Mouse (Mus musculus) heart, embryonic 13.5 days (tissue): ENCODE measurements around the gene Rnf39. TPM values are rescaled to one million over a fixed set of nuclear protein-coding genes. Genes with fewer than 3 reads are reported as not detected.

Experiments
- ATAC-seq: fragments of 200-750 bp; cut with Nextera tagmentation; 2 replicates; pipeline ENCODE4 v1.8.0; 2017; ENCODE audit warnings: moderate TSS enrichment; ENCODE audit not compliant: insufficient number of reproducible peaks, low FRiP score, low TSS enrichment; ENCODE audit errors: extremely low read depth
- H3K27ac ChIP-seq: fragments of 300-500 bp; sonication (generic); replicated peaks from 2 replicates; pipeline ENCODE4 v1.5.1; 2015; ENCODE audit warnings: moderate library complexity, mild to moderate bottlenecking, inconsistent platforms
- H3K27me3 ChIP-seq: fragments of 300-500 bp; sonication (generic); replicated peaks from 2 replicates; pipeline ENCODE4 v1.6.1; 2015; ENCODE audit warnings: mild to moderate bottlenecking, inconsistent platforms
- H3K36me3 ChIP-seq: fragments of 300-500 bp; sonication (generic); 2 replicates; pipeline ENCODE4 v1.6.1; 2015; ENCODE audit warnings: mild to moderate bottlenecking, inconsistent platforms
- H3K4me1 ChIP-seq: fragments of 300-500 bp; sonication (generic); 2 replicates; pipeline ENCODE4 v1.6.1; 2015; ENCODE audit warnings: inconsistent platforms
- H3K4me2 ChIP-seq: fragments of 300-500 bp; sonication (generic); 2 replicates; pipeline ENCODE4 v1.6.1; 2015; ENCODE audit warnings: inconsistent platforms, mild to moderate bottlenecking, moderate library complexity
- H3K4me3 ChIP-seq: fragments of 300-500 bp; sonication (generic); 2 replicates; pipeline ENCODE4 v1.5.1; 2015; ENCODE audit warnings: moderate library complexity, mild to moderate bottlenecking, inconsistent platforms
- H3K9ac ChIP-seq: fragments of 300-500 bp; sonication (generic); 2 replicates; pipeline ENCODE4 v1.6.1; 2015; ENCODE audit warnings: inconsistent platforms, mild to moderate bottlenecking, moderate library complexity
- H3K9me3 ChIP-seq: fragments of 300-500 bp; sonication (generic); 2 replicates; pipeline ENCODE4 v1.6.1; 2016; ENCODE audit warnings: inconsistent platforms
- WGBS: fragments of 180-500 bp; shearing (Covaris S2); methylation state at CpG from one replicate; pipeline ENCODE4 v1.1.7; 2015; ENCODE audit warnings: mixed read lengths; 5-methylcytosine and 5-hydroxymethylcytosine counted together
- polyA plus RNA-seq: library from polyadenylated mRNA; unstranded; fragments of >200 nt; fragmentation: Nextera tagmentation; extraction: Ambion mirVana; gene quantifications from 2 replicates; pipeline ENCODE4 v1.2.1, GENCODE M21; 2015

The Rnf39 gene
- polyA plus RNA-seq: 0.17 and 0.28 TPM in 2 replicates

DNA sequence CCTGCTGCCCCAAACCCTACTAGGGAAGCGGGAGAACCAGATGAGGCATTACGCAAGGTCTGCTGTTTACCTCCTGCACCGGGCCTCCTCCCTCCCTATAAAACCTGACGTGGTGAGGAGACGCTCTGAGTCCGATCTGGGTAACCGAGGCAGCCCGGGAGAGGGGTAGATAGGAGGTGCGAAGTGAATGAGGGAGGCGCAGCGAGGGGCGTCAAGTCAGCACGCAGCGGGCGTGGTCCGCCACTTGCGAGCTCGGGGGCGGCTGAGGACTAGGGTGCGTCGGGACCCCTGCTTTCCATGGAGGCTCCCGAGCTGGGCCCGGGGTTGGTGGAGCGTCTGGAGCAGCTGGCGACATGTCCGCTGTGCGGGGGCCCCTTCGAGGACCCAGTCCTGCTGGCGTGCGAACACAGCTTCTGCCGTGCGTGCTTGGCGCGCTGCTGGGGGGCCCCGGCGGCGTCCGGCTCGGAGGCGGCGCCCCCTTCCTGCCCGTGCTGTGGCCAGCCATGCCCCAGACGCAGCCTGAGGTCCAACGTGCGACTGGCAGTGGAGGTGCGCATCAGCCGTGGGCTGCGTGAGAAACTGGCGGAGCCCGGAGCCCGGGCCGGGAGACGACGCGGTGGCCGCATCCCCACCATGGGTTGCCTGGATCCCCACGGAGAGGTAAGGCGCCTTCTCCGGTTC, at the start of gene Rnf39:
TSS of gene Rnf39 (plus strand) at position 128 of the 681 bp plus-strand sequence.
- WGBS: 3% methylated on average over 59 of the region's 59 CpGs
- Histone ChIP-seq H3K9ac (peak within 1 kb of the TSS; percentile 65), H3K9me3 (no peaks in the 10 kb centered on the region), H3K4me1 (peaks cover 20% of the 10 kb centered on the region), H3K4me3 (peak within 1 kb of the TSS; percentile 52), H3K4me2 (peak within 1 kb of the TSS; percentile 69), H3K27me3 (peaks cover 87% of the 10 kb centered on the region), H3K27ac (no peak within 1 kb of the TSS), H3K36me3 (no peaks in the 10 kb centered on the region)
- no peak for ATAC-seq

- 52% methylated on average over 5 of the region's 5 CpGs for WGBS
Measured at GRCm38 (mm10) chr17:36893387-36893786, 49.3 kb upstream of the Rnf39 start.

DNA sequence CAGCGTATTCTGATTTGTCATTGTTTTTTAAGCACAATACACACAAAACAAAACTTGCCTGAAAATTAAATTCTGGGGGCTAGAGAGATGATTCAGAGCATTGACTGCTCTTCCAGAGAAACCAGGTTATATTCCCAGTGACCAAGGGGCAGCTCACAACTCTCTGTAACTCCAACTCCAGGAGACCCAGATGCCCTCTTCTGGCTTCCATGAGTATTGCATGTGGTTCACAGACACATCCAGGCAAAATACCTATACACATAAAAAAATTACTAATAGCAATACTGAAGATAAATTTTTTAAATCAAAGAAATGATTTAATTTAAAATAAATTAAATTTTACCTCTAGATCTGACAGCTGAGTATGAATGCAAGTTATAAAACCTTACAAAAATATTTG, 46.1 kb upstream of the Rnf39 start:
- no peak overlapping the region for H3K27ac ChIP-seq
- ATAC-seq: no peak
- no peak overlapping the region for H3K4me2 ChIP-seq
- H3K4me1 ChIP-seq: no peaks in the 10 kb centered on the region
- WGBS: 89% methylated on average over 1 of the region's 1 CpGs
- H3K36me3 ChIP-seq: no peaks in the 10 kb centered on the region
- no peaks in the 10 kb centered on the region for H3K9me3 ChIP-seq
- peaks cover 4% of the 10 kb centered on the region; the same call in 1 of the 2 replicates for H3K27me3 ChIP-seq
- no peak overlapping the region for H3K9ac ChIP-seq
- no peak overlapping the region for H3K4me3 ChIP-seq

More at GRCm38 (mm10) chr17:36893387-36893786, 49.3 kb upstream of the Rnf39 start:
- Histone ChIP-seq H3K27ac (no peak overlapping the region), H3K9me3 (no peaks in the 10 kb centered on the region), H3K9ac (no peak overlapping the region), H3K4me3 (no peak overlapping the region), H3K4me2 (no peak overlapping the region), H3K27me3 (peaks cover 27% of the 10 kb centered on the region), H3K36me3 (no peaks in the 10 kb centered on the region), H3K4me1 (no peaks in the 10 kb centered on the region)
- ATAC-seq: no peak

- Histone ChIP-seq H3K4me3 (no peak overlapping the region), H3K27me3 (no peaks in the 10 kb centered on the region; the same call in 1 of the 2 replicates), H3K9me3 (no peaks in the 10 kb centered on the region), H3K27ac (no peak overlapping the region), H3K4me2 (no peak overlapping the region), H3K4me1 (no peaks in the 10 kb centered on the region), H3K9ac (no peak overlapping the region), H3K36me3 (no peaks in the 10 kb centered on the region)
- ATAC-seq: no peak
Measured at GRCm38 (mm10) chr17:36897065-36897464, 45.7 kb upstream of the Rnf39 start.

GRCm38 (mm10) chr17:36897552-36898205, 45.0 kb upstream of the Rnf39 start, which contains the start of gene Trim31:
Gene Trim31, plus strand, starts transcription at chr17:36898118.
- 63% methylated on average over 6 of the region's 6 CpGs for WGBS
- Histone ChIP-seq H3K36me3 (no peaks in the 10 kb centered on the region), H3K27ac (no peak within 1 kb of the TSS), H3K9me3 (no peaks in the 10 kb centered on the region), H3K4me2 (no peak within 1 kb of the TSS), H3K27me3 (no peaks in the 10 kb centered on the region; the same call in 1 of the 2 replicates), H3K4me3 (no peak within 1 kb of the TSS), H3K9ac (no peak within 1 kb of the TSS), H3K4me1 (no peaks in the 10 kb centered on the region)
- no peak for ATAC-seq

DNA sequence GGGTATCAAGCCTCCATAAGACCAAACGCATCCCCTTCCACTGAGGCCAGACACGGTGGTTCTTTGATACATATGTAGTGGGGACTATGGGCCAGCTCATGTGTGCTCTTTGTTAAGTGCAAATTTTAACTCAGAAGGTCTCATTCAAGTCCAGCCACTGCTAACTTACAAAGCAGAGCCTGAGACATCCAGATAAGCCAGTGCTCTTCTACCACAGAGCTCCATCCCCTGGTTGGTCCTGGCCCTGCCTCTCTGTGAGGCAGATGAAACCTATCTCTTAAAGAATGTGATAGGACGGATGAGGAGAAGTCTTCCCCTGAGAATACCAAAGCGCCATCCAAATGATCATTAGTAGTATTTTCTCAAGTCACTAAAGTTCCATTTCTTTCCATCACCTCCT, 43.3 kb upstream of the Rnf39 start:
- WGBS: 59% methylated on average over 4 of the region's 4 CpGs
- no peaks in the 10 kb centered on the region for H3K36me3 ChIP-seq
- H3K27ac ChIP-seq: no peak overlapping the region
- H3K9ac ChIP-seq: no peak overlapping the region
- no peaks in the 10 kb centered on the region for H3K4me1 ChIP-seq
- no peaks in the 10 kb centered on the region for H3K9me3 ChIP-seq
- no peak overlapping the region for H3K4me2 ChIP-seq
- H3K4me3 ChIP-seq: no peak overlapping the region
- H3K27me3 ChIP-seq: no peaks in the 10 kb centered on the region; the same call in 1 of the 2 replicates
- no peak for ATAC-seq

GRCm38 (mm10) chr17:36900001-36900400, 42.7 kb upstream of the Rnf39 start:
- no peaks in the 10 kb centered on the region; the same call in 1 of the 2 replicates for H3K27me3 ChIP-seq
- H3K9ac ChIP-seq: no peak overlapping the region
- no peak overlapping the region for H3K27ac ChIP-seq
- no peaks in the 10 kb centered on the region for H3K36me3 ChIP-seq
- H3K4me1 ChIP-seq: no peaks in the 10 kb centered on the region
- H3K4me3 ChIP-seq: no peak overlapping the region
- no peak overlapping the region for H3K4me2 ChIP-seq
- no peaks in the 10 kb centered on the region for H3K9me3 ChIP-seq
- WGBS: 67% methylated on average over 5 of the region's 5 CpGs
- ATAC-seq: no peak

DNA sequence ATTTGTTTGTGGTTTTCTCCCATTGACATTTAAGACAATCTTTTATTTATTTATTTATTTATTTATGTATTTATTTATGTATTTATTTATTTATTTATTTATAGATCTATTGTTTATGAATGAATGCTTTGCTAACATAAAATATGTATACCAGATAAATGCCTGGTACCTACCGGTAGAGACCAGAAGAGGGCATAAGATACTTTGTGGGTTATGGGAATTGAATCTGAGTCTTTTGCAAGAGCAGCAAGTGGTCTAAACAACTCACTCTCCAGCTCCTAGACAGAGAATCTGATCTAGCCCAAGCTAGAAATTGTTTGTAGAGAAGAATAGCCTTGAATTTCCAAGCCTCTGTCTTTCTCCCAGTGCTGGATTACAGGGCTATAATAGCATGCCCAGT, 42.0 kb upstream of the Rnf39 start:
- Histone ChIP-seq H3K9me3 (no peaks in the 10 kb centered on the region), H3K4me1 (no peaks in the 10 kb centered on the region), H3K4me3 (no peak overlapping the region), H3K27me3 (no peaks in the 10 kb centered on the region; the same call in 1 of the 2 replicates), H3K9ac (no peak overlapping the region), H3K27ac (no peak overlapping the region), H3K4me2 (no peak overlapping the region), H3K36me3 (no peaks in the 10 kb centered on the region)
- WGBS: 21% methylated on average over 1 of the region's 1 CpGs
- ATAC-seq: no peak

DNA sequence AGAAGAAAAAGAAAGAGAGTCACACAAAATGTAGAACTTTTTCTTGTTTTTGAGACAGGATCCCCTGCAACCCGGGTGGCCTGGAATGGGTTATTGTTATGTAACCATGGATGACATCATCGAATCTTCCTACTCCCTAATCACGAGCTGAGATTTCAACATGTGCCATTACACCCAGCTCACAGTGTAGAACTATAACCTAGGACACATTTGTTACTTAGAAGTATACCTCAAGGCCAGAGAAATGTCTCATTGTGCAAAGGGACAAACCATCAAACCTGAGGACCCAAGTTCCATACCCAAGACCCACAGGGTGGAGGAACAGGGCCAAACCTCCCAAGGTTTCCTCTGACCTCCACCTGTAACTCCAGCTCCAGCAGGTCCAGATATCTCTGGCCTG, 39.1 kb upstream of the Rnf39 start:
- Histone ChIP-seq H3K27ac (no peak overlapping the region), H3K4me1 (no peaks in the 10 kb centered on the region), H3K4me3 (no peak overlapping the region), H3K9ac (no peak overlapping the region), H3K9me3 (no peaks in the 10 kb centered on the region), H3K4me2 (no peak overlapping the region), H3K36me3 (no peaks in the 10 kb centered on the region), H3K27me3 (no peaks in the 10 kb centered on the region; the same call in 1 of the 2 replicates)
- no peak for ATAC-seq
- 60% methylated on average over 3 of the region's 3 CpGs for WGBS

GRCm38 (mm10) chr17:36908235-36908634, 34.5 kb upstream of the Rnf39 start:
- Histone ChIP-seq H3K4me1 (no peaks in the 10 kb centered on the region), H3K9me3 (no peaks in the 10 kb centered on the region), H3K27me3 (peaks cover 24% of the 10 kb centered on the region), H3K4me2 (no peak overlapping the region), H3K27ac (no peak overlapping the region), H3K4me3 (no peak overlapping the region), H3K9ac (no peak overlapping the region), H3K36me3 (no peaks in the 10 kb centered on the region)
- 48% methylated on average over 1 of the region's 1 CpGs for WGBS
- ATAC-seq: no peak

GRCm38 (mm10) chr17:36909802-36910201, 32.9 kb upstream of the Rnf39 start:
- ATAC-seq: no peak
- H3K4me1 ChIP-seq: no peaks in the 10 kb centered on the region
- 44% methylated on average over 4 of the region's 4 CpGs for WGBS
- no peaks in the 10 kb centered on the region for H3K9me3 ChIP-seq
- H3K27me3 ChIP-seq: peaks cover 29% of the 10 kb centered on the region
- H3K4me3 ChIP-seq: no peak overlapping the region
- H3K9ac ChIP-seq: no peak overlapping the region
- no peak overlapping the region for H3K27ac ChIP-seq
- no peak overlapping the region for H3K4me2 ChIP-seq
- H3K36me3 ChIP-seq: no peaks in the 10 kb centered on the region

GRCm38 (mm10) chr17:36912031-36912430, 30.7 kb upstream of the Rnf39 start:
- ATAC-seq: no peak
- Histone ChIP-seq H3K4me3 (no peak overlapping the region), H3K9me3 (no peaks in the 10 kb centered on the region), H3K27ac (no peak overlapping the region), H3K4me2 (no peak overlapping the region), H3K36me3 (no peaks in the 10 kb centered on the region), H3K4me1 (no peaks in the 10 kb centered on the region), H3K27me3 (peaks cover 44% of the 10 kb centered on the region), H3K9ac (no peak overlapping the region)
- 56% methylated on average over 2 of the region's 2 CpGs for WGBS
